Mouse (Mus musculus): Measurements from ENCODE around the gene Sfxn5. TPM values are rescaled to one million over a fixed set of nuclear protein-coding genes. Genes with fewer than 3 reads are reported as not detected.

The Sfxn5 gene
- polyA plus RNA-seq, 2 experiments: 0.77 to 1.2 TPM

DNA sequence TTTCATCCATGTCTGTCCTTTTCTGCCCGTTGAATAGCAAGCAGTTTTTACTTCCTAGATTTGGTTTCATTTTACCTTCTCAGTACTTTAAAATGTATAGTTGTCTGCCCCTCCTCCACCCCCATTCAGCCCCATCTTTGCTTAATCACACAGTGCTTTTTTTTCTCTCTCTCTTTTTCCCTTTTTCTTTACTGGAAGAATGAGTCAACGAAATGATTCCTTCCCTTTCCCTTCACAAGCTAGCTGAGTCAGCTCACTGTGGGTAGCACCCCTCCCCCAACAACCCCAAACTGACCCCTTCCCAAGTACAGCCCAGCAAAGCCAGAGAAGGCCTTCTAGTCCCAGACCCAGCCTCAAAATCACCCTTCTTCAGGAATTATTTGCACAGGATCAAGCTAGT lies 8.1 kb downstream of the Sfxn5 start:
- no peak for TF ChIP-seq CTCF (IDR thresholded peaks at IDR 0.05; ENCODE audit: low read depth)
- TF ChIP-seq EP300 (IDR thresholded peaks at IDR 0.05; ENCODE audit: low read depth): no peak
- no peak for DNase-seq (ENCODE audit: low read depth in 3 of 3, low spot score in 3 of 3)
- no peak overlapping the region for H3K27ac ChIP-seq
- whole genome bisulfite sequencing (ENCODE audit: insufficient replicate concordance): 19% methylated on average over 2 of the region's 2 CpGs
- H3K4me3 ChIP-seq (ENCODE audit: insufficient read depth in 1 of 2, low read depth in 2 of 2, low read length in 2 of 2): no peak overlapping the region
- no peak overlapping the region for H3K4me2 ChIP-seq (ENCODE audit: low read depth)
- no peaks in the 10 kb centered on the region for H3K9me3 ChIP-seq (ENCODE audit: control insufficient read depth, low read length)
- no peak for ATAC-seq (ENCODE audit: insufficient read depth)
- no peaks in the 10 kb centered on the region for H3K36me3 ChIP-seq (replicated peaks; ENCODE audit: control insufficient read depth, insufficient read depth, low read depth)
- H3K27me3 ChIP-seq (ENCODE audit: control insufficient read depth, insufficient read depth, low read length): no peaks in the 10 kb centered on the region
- no peaks in the 10 kb centered on the region; a peak in 1 of 4 replicates for H3K4me1 ChIP-seq (replicated peaks; ENCODE audit: control insufficient read depth in 2 of 2, insufficient read depth in 2 of 2, low read length in 1 of 2)
- H3K9ac ChIP-seq (replicated peaks): no peak overlapping the region

DNA sequence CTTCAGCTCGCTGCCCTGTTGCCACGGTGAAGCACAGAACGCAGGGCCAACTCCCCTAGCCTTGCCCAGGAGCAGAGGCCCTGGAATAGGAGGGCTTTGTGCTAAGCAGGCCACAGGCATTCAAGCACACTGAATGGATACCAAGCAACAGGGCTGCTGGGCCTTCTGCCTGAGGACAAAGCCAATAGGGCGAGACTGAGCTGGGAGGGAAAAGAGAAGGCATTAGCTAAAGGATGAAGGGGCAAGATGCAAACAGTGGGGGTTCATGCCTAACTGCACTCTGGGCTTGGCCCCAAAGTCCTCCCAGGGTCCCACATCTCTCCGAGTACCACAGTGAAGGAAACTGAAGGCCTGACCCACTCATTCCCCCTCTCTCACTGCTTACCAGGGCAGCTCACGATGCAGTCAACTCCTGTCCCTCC lies 12.8 kb downstream of the Sfxn5 start:
- Histone ChIP-seq H3K27ac (no peak overlapping the region), H3K4me2 (ENCODE audit: low read depth) (no peak overlapping the region), H3K36me3 (replicated peaks; ENCODE audit: control insufficient read depth, insufficient read depth, low read depth) (no peaks in the 10 kb centered on the region), H3K9ac (replicated peaks) (no peak overlapping the region), H3K27me3 (ENCODE audit: control insufficient read depth, insufficient read depth, low read length) (no peaks in the 10 kb centered on the region), H3K4me3 (ENCODE audit: insufficient read depth in 1 of 2, low read depth in 2 of 2, low read length in 2 of 2) (no peak overlapping the region), H3K4me1 (replicated peaks; ENCODE audit: control insufficient read depth in 2 of 2, insufficient read depth in 2 of 2, low read length in 1 of 2) (no peaks in the 10 kb centered on the region), H3K9me3 (ENCODE audit: control insufficient read depth, low read length) (no peaks in the 10 kb centered on the region)
- DNase-seq (ENCODE audit: low read depth in 3 of 3, low spot score in 3 of 3) (no peak), ATAC-seq (ENCODE audit: insufficient read depth) (no peak)
- WGBS (ENCODE audit: insufficient replicate concordance): 63% methylated on average over 6 of the region's 6 CpGs
- TF ChIP-seq EP300 (IDR thresholded peaks at IDR 0.05; ENCODE audit: low read depth) (no peak), CTCF (IDR thresholded peaks at IDR 0.05; ENCODE audit: low read depth) (no peak)

DNA sequence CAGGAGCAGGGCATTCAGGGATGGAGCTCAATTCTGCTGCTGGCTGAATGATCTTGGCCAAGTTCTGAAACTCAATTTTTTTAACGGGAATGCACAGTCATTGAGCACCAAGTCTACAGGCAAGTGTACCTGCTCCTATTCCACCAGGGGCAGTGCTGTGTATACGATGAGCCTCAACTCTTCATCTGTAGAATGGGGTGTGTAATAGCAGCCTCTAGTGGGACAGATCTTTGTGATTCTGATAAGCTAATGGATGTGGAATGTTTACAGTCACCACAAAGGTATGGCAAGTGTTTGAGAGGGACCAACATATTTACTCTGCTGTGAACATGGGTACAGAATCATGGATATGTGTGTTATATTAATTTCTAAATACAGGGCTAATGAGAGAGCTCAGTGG lies 17.0 kb downstream of the Sfxn5 start:
- no peak overlapping the region for H3K9ac ChIP-seq (replicated peaks)
- H3K4me3 ChIP-seq (ENCODE audit: insufficient read depth in 1 of 2, low read depth in 2 of 2, low read length in 2 of 2): no peak overlapping the region
- WGBS (ENCODE audit: insufficient replicate concordance): 67% methylated on average over 2 of the region's 2 CpGs
- H3K27me3 ChIP-seq (ENCODE audit: control insufficient read depth, insufficient read depth, low read length): no peaks in the 10 kb centered on the region
- no peaks in the 10 kb centered on the region for H3K4me1 ChIP-seq (replicated peaks; ENCODE audit: control insufficient read depth in 2 of 2, insufficient read depth in 2 of 2, low read length in 1 of 2)
- ATAC-seq (ENCODE audit: insufficient read depth) (no peak), DNase-seq (ENCODE audit: low read depth in 3 of 3, low spot score in 3 of 3) (no peak)
- H3K36me3 ChIP-seq (replicated peaks; ENCODE audit: control insufficient read depth, insufficient read depth, low read depth): no peaks in the 10 kb centered on the region
- H3K27ac ChIP-seq: no peak overlapping the region
- H3K4me2 ChIP-seq (ENCODE audit: low read depth): no peak overlapping the region
- no peak for TF ChIP-seq CTCF (IDR thresholded peaks at IDR 0.05; ENCODE audit: low read depth)
- no peak for TF ChIP-seq EP300 (IDR thresholded peaks at IDR 0.05; ENCODE audit: low read depth)
- no peaks in the 10 kb centered on the region for H3K9me3 ChIP-seq (ENCODE audit: control insufficient read depth, low read length)

DNA sequence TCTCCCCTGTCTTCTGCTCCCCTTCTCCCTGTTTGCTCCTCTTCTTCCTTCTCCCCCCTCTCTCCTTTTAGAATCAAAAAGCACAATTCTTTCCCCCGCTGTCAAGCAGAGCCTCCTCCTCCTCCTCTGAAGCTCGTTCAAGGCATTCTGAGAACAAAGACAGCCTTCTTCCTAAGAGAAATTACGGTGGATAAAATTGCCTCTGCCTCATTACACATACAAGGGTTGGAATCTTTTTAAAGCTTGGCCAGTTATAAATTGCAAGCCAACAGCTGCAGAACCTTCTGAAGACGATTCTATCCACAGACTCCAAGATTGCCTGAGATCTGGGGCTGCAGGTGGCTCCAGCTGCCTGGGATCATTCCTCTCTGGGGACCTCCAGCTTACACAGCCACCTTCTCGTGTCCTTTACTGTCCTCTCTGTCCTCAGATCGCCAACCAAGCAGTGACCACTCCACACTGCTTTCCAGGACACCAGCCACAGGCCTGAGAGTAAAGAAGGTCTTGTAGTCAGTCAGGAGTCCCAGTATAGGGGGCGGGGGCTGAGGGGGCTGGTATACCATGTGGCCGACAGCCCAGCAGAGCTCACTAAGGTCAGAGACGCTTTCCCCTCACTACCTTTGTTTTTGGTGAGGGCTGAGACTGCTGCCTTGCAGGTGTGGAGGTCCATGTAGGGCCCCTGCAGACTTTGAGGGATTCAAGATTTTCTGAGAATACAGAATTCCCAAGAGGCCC lies 19.0 kb downstream of the Sfxn5 start:
- Histone ChIP-seq H3K27ac (no peak overlapping the region), H3K4me1 (replicated peaks; ENCODE audit: control insufficient read depth in 2 of 2, insufficient read depth in 2 of 2, low read length in 1 of 2) (no peaks in the 10 kb centered on the region), H3K9ac (replicated peaks) (no peak overlapping the region), H3K27me3 (ENCODE audit: control insufficient read depth, insufficient read depth, low read length) (no peaks in the 10 kb centered on the region), H3K36me3 (replicated peaks; ENCODE audit: control insufficient read depth, insufficient read depth, low read depth) (no peaks in the 10 kb centered on the region), H3K9me3 (ENCODE audit: control insufficient read depth, low read length) (no peaks in the 10 kb centered on the region), H3K4me3 (ENCODE audit: insufficient read depth in 1 of 2, low read depth in 2 of 2, low read length in 2 of 2) (no peak overlapping the region), H3K4me2 (ENCODE audit: low read depth) (no peak overlapping the region)
- TF ChIP-seq CTCF (IDR thresholded peaks at IDR 0.05; ENCODE audit: low read depth) (no peak), EP300 (IDR thresholded peaks at IDR 0.05; ENCODE audit: low read depth) (no peak)
- 54% methylated on average over 9 of the region's 9 CpGs for WGBS (ENCODE audit: insufficient replicate concordance)
- DNase-seq (ENCODE audit: low read depth in 3 of 3, low spot score in 3 of 3) (no peak), ATAC-seq (ENCODE audit: insufficient read depth) (no peak)

DNA sequence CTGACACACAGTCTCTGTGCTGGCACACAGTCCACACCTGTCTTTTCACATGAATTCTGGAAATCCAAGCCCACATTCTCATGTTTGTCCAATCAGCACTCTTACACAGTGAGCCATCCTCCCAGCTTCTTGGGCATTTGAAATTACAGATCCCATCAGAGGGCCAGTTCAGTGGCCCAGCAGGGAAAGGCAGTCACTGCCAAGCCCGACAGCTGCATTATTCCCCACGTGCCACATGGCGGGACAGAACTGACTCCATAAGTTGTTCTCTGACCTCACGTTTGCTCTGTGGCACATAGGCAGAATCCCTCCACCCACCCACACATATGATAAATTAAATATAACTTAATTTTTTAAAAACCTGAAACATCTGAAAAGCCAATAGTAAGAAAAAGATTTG lies 25.3 kb downstream of the Sfxn5 start:
- WGBS (ENCODE audit: insufficient replicate concordance): 74% methylated on average over 4 of the region's 4 CpGs
- H3K27me3 ChIP-seq (ENCODE audit: control insufficient read depth, insufficient read depth, low read length): no peaks in the 10 kb centered on the region
- TF ChIP-seq CTCF (IDR thresholded peaks at IDR 0.05; ENCODE audit: low read depth) (no peak), EP300 (IDR thresholded peaks at IDR 0.05; ENCODE audit: low read depth) (no peak)
- H3K4me1 ChIP-seq (replicated peaks; ENCODE audit: control insufficient read depth in 2 of 2, insufficient read depth in 2 of 2, low read length in 1 of 2): 0 out of 4 replicates have a peak, but pooled peaks cover 0 to 4% of the 10 kb centered on the region in 2 experiments
- H3K4me2 ChIP-seq (ENCODE audit: low read depth): no peak overlapping the region
- H3K27ac ChIP-seq: no peak overlapping the region
- ATAC-seq (ENCODE audit: insufficient read depth) (no peak), DNase-seq (ENCODE audit: low read depth in 3 of 3, low spot score in 3 of 3) (no peak)
- H3K9ac ChIP-seq (replicated peaks): no peak overlapping the region
- no peak overlapping the region for H3K4me3 ChIP-seq (ENCODE audit: insufficient read depth in 1 of 2, low read depth in 2 of 2, low read length in 2 of 2)
- H3K9me3 ChIP-seq (ENCODE audit: control insufficient read depth, low read length): no peaks in the 10 kb centered on the region
- H3K36me3 ChIP-seq (replicated peaks; ENCODE audit: control insufficient read depth, insufficient read depth, low read depth): no peaks in the 10 kb centered on the region

Measured in liver, embryonic 14.5 days (tissue).